Mouse (Mus musculus) 3134 (cell line): ENCODE data around the gene H2-Ob.
A peak's percentile ranks its signal among the peaks of the same experiment; 100 is the strongest.

Source experiments
- DNase-seq: peaks from one replicate; pipeline ENCODE4 v3.0.0-alpha.2; 2011; ENCODE audit warnings: low spot score; ENCODE audit not compliant: insufficient read length; ENCODE audit errors: extremely low read depth

Gene H2-Ob

DNA sequence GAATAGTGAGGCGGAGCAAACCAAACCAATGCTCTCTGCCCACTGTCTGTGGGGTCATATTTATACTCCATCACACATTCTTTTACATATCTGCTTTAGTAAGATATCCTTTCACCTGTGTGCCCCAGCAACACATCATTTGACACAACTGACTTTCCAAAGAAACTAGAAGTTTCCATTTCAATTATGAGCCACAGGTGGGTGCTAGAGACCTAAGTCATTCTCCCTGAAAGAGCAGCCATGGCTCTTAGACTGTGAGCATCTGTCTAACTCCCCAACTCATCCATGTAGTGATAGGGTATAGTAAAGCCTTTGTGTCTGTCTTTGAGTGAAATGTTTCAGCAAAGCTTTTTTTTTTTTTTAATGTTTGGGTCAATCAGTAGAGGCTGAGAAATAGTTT lies 33.4 kb downstream of the H2-Ob start:
- no peak for DNase-seq

DNA sequence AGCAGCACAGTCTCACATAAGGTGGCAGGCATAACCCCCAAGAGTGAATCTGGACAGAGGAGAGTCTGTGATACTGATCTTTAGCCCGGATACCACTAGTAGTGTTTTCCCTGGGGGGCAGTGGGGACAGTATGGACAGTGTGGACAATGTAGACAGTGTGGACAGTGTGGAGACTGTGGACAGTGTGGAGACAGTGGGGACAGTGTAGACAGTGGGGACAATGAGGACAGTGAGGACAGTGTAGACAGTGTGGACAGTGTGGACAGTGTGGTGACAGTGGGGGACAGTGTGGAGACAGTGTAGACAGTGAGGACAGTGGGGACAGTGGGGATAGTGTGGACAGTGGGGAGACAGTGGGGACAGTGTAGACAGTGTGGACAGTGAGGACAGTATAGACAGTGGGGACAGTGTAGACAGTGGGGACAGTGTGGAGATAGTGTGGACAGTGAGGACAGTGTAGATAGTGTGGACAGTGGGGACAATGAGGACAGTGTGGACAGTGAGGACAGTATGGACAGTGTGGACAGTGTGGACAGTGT lies 41.9 kb downstream of the H2-Ob start:
- DNase-seq: no peak

DNA sequence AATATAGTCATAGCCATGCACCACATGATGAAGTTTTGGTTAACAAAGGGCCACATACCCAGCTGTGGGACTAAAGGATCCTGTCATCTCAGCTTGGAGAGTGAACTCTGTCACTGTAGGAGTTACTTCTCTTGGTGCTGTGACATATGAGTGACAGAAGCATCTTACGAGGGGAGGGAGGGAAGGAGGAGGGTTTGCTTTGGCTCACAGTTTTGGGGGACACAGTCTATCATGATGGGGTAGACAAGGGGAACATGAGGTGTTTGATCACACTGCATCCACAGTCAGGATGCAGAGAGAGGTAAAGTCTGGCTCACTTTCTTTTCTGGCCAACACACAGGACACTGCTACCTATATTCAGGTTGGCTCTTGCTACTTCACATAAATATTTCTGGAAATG lies 43.1 kb downstream of the H2-Ob start:
- no peak for DNase-seq

DNA sequence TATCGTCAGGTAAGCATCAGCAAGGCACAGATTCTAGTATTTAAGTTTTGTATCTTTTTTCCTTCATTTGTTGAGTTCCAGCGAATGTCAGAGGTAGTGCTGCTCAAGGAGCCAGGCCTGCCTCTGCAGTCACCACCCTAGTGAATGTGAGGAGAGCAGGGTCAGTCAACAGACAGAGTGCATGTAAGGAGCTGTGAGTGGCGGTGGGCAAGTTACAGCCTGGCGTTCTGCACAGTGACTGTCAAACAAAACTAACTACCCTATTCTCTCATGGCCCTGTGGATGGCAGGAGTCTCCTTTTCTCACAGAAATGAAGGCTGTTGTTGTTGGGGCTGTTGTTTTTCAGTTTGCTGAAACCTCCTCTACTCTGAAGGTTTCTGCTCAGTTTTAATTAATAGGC lies 46.7 kb downstream of the H2-Ob start:
- no peak for DNase-seq

DNA sequence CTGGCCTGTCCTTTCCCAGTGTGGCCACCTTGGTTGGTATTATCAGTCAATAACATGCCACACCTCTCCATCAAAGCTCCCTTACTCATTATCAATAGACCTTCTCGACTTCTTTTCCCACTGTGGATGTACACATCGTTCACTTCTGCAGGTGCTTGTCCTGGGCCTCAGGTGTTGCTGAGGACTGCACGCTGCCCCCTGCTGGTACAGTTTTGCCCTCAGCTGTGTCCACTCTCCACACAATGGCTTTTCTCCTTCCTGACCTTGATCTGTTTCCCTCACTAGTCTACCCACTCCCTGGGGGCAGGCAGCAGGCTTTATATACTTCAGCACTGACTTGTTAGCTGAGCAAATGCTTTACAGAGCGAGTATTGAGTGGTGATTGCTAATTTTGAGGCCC lies 47.1 kb downstream of the H2-Ob start:
- no peak for DNase-seq

DNA sequence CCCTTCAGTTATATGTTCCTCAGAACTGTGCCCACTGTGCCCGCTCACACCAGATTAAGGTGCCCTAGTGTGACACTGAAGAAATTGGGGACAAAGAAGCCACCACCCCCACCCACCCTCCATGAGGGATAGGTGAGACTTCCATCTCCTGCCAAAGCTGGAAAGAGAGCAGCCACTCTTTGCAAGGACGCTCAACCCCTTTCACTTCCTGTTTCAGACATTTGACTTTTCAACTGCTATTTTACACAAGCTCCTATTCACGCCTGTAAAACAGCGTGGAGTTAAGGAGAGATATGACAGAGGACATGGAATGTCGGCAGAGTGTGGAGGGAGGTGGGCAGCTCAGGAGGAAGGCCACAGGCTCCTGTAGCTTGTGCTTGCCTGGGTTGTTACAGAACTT lies 47.8 kb downstream of the H2-Ob start:
- no peak for DNase-seq

DNA sequence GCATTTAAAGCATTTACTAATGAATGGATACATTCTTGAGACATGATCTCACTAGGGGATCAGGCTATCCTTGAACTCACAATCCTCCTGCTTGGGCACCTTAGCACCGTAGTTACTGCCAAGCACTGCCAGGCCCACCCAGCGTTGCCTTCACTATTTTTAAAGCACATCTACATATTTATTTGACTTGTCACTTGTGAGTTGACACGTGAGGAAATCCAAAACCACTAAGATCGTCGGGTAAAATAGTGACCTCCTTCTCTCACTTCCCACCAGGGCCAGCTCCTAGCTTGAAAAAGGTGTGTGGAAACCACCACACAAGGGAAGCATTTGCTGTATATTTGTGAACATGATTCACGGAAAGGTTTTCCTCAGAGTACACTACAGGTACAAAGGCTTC lies 48.3 kb downstream of the H2-Ob start:
- no peak for DNase-seq

DNA sequence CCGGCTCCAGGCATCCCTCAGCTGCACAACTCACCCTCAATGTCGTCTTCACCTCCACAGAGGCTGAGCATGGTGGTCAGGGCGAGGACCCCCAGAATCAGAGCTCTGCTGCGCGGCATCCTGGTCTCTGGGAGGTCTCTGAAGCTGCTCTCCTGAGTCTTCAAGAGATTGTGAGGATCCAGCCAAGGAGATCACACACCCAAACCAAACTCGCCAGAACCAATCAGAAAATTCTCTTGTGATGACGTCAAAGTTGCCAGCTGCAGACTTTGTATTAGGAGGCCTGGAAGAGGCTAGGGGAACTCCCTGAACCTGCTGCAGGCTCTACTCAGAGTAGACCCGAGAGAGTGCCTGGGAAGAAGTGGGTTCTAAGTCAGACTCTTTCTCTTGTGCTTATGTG lies 48.9 kb downstream of the H2-Ob start, which contains the start of gene H2-Aa:
Gene H2-Aa (minus strand): TSS at position 176 of the 400 bp plus-strand sequence.
- peak; percentile 38 for DNase-seq

DNA sequence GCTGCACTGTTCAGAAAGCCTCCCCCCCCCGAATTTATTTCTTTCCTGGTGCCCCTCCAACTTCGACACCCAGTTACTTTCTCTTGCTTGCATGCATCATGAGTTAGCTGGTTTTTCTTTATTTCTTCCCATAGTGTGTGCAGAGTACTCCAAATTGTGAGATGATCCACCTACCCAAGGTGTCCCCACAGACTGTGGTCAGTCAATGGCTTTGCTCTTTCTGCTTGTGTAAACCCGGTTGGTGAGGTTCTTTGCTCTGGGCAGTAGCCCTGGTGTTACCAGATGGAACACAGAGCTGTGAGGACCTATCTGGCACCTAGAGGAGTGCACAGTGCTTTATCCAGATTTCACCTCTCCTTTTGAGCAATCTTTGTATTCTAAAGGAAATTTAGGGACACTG lies 49.4 kb downstream of the H2-Ob start:
- DNase-seq: no peak

DNA sequence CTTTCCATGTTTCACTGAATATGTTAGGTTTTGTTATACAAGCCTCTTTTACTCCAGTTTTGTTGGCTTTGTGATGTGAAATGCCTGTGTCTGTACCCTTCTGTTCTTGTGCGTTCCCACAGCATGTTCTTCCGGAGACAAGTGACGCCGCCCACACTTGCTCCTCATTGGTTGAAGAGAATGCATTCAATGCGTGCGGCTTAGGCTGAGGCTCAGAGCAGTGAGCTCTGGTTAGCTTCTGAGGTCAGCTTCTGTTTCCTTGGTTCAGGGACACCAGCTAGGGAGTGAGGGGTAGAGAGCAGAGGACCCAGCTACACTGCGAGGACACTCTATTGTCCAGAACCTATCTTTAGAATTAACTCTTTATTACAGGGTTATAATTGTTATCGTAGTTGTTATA lies 52.9 kb downstream of the H2-Ob start:
- no peak for DNase-seq

DNA sequence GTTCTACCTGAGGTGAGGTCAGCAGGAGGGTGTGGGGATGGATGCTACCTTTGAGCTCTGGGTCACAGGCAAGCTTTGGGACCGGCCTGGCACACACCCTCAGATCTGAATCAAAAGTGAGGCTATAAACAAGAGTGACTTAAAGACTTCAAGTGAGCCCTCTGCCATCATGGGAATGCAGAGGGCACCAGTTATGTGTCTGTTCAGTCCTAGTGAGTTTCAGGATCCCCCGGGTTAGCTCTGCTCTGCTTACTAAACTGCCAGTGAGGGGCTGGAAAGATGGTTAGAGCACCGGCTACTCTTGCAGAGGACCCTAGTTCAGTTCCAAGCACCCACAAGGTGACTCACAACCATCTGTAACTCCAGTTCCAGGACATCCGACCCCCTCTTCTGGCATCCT lies 53.9 kb downstream of the H2-Ob start:
- DNase-seq: no peak

DNA sequence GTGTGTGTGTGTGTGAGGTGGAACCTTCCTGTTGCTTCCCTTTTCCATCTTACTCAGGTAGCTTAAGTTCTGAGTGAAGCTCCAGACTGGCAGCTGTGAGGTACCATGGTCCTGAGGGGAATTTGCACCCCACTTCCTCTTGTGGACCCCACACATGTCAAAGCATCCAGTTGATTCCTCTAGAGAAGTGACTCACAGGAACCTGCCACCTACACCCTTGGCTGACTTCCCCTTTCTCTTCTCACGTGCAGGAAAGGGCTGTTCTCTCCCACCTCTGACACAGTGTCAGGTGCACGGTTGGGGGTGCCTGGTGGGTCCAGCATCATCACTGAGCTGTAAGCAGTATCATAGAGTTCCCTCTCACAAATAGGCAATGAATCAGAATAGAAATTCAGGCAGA lies 54.8 kb downstream of the H2-Ob start:
- DNase-seq: no peak

DNA sequence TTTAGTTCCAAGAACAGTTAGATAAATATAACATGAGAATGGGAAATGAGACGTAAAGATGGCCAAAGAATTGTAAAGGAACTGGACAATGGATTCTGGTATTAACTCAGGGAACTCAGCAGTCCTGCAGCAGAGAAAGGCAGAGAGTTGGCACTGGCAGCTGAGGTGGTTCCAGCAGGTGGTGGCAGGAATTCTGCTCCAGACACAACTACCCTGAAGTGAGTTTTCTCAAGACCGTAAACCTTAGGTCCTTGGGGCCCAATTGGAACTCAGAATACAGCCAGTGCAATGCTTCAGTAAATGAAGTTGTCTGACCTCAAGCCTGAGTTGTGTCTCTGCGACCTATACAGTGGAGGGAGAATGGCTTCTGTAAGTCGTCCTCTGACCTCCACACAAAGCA lies 55.5 kb downstream of the H2-Ob start:
- DNase-seq: no peak

DNA sequence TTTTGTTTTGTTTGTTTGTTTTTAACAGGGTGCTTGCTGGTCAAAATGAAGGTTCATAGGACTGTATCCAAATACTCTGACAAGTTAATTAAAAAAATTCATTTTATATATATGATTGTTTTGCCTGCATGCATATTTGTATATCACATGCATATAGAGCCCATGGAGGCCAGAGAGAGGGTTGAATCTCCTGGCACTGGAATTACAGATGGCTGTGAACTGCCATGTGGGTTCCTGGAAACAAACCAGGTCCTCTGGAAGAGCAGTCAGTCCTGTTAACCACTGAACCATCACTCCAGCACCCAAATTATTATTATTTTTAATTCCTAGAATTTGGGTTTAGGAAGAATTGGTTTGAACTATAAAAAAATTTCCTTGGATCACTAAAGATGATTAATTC lies 56.6 kb downstream of the H2-Ob start:
- no peak for DNase-seq

DNA sequence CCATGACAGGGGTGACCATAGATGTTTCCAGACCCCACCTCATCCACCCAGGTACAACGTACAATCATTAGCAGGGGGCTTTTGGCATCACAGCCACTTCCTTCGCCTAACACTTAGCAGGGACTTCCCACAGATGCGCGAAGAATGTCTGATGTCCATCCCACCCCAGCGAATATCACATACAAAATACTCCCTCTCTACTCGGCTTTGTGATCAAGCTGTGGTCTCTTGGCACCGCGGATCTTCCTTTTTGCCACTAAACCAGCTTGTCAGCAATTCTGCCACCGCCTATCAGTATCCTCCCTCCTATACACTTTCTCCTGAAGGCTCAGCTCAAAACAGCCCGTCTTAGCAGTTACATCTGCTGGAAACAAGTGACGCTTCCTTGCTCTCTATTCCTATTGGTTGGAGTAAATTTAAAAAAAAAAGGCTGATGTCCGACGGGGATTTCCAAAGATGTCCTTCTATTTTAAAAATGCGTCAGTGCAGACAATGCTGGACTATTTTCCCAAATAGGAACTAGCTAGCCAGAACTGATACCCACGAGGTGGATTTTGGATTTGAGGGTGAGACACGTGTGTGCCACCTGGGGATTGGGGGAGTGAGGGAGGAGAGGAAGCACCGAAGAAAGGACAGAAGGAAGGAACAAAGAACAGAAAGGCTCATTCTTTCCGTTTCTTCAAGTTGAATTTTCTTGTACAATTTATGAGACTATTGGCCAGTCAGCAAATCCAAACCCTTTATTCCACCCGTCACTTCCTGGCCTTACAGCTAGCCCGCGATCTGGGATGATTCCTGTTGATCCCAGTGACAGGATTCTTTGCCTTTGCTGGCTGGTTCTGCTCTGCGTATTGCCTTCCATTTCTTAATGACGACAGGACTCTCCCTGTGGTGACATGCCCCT lies 57.4 kb downstream of the H2-Ob start:
- DNase-seq: no peak

DNA sequence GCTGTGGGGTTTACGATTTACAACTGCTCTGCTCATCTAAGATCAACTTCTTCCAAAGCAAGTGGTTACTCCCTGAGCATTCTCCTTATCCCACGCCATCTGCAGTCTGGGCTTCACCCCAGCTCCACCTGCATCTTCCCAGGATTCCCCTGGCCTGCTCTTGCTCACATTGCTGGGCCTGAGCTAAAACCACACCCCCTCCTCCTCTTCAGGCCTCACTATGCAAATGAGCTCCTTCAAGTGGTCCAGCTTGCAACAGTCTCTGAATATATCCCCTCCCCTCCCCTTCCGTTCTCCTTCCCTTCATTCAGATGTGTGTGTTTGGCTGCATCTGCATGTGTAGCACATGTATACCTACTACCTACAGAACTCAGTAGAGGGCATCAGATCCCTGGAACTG lies 60.7 kb downstream of the H2-Ob start:
- DNase-seq: no peak

DNA sequence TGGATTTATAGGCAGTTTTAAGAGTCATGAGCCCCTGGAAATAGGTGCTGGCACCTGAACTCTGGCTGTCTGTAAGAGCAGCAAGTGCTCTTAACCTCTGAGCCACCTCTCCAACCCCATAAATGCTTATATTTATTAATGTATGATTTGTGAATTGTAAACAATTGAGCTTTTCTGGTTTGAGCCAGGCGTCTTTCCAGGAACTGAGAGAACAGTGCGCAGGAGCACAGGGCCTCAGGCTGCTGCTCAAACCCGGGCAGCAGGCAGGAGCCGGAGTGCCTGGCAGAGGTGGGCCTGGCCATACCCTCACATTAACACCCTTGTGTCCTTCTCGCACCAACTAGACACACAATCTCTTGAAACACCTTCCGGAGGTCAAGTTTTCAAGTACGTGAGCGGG lies 61.4 kb downstream of the H2-Ob start:
- DNase-seq: no peak

DNA sequence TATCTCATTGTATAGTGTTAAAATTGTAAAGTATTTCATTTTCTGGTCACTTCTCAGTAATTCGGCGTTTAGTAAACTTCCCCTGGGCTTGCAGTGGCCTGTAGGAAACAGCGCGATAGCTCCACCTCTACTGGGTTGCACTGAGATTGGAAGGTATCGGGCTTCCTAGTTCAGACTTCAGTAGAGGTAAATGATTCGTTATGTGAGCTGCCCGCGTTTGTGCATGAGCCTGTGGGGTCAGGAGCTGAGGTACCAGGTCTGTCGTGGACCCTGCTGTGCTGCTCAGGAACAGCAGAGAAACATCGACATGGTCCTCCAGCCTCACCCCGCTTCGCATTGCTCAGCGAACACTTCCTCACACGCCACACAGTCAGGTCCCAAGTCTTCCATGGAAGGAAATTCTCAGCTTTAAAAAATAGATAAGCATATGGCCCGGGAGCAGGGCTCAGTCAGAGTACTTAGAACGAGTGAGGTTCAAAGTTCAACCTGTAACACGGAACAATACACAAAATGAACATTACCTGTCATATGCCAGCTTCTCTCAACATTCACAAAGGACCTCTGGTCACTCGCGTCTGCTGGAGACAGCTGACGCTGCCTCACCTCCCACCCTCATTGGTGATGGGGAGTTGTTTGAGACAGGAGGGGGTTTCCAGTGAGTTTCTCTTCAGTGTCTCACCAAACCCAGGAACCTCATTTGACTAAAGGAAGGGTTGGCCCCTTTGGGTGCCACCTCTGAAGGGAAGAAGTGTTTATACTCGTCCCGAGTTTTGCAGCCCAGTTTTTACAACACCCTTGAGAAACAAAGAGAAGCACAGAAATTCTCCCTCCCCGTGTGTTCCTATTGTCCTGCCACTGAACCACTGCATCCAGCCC lies 62.2 kb downstream of the H2-Ob start:
- DNase-seq: no peak

DNA sequence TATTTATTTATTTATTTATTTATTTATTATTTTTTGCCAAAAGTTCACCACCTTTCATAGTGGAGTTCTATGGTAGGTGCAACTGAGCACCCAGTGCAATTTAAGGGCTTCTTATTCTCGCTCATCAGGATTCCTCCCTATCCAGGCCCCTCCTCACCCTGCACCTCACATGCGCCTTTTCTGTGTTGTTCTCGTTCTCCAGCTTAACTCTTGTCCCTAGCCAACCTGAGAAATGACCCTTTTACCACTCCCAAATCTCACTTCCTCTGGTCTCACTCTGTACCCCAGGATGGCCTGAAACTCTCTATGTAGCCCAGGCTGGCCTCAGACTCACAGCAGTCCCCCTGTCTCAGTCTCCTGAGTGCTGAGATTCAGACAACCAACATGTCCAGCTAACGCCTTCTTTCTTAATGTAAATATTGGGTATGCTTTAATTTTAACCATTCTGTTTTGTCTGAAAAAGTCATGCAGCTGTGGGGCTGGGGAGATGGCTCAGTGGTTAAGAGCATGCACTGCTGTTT lies 63.0 kb downstream of the H2-Ob start:
- DNase-seq: no peak

DNA sequence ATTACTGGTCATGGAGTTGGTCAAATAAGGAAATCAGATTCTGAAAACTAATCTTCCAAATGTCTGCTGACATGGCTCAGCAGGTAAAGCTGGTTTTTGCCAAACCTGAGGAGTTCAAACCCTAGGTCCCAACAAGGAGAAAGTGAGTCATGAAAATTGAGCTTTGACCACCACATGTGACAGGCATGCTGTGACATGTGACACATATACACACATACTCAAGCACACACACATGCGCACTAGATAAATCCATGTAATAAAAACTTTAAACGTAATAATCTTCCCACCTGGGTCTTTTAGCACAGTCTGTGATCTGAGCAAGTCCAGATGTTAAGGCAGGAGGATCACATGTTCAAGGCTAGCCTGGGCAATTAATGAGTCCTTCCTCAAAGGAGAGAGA lies 65.1 kb downstream of the H2-Ob start:
- no peak for DNase-seq
